Mouse (Mus musculus): ENCODE results near the gene Isyna1. TPM values are rescaled to one million over a fixed set of nuclear protein-coding genes. Genes with fewer than 3 reads are reported as not detected.
A peak's percentile ranks its signal among the peaks of the same experiment; 100 is the strongest.

Gene Isyna1
- total and polyA plus RNA-seq, 3 experiments = 84.1 to 189 TPM; not detected in 1

DNA sequence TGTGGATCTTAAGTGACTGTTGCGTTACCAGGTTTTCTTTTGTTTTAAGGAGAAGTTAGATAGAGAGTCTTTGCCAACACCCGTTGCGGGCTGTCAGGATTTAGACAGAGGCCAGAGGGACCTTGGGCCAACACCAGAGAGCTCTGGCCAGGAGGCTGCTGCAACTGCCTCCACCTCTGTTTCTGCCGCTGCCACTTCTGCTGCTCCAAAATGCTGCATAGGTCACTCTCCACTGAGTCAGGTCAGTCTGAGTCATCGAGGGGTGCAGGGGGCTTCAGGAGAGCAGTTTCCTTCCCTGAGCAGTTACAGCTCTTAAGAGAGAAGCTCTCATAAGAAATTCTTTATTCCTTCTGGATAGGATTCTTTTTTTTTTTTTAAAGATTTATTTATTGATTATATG, 32.9 kb downstream of the Isyna1 start:
- Histone ChIP-seq H3K4me3 (ENCODE audit: control insufficient read depth in 1 of 2, insufficient read depth in 1 of 2, low read depth in 2 of 2, low read length in 2 of 2) (no peak overlapping the region), H3K36me3 (ENCODE audit: control insufficient read depth in 1 of 2, insufficient read depth in 2 of 2, low read length in 2 of 2) (peaks cover 0 to 2% of the 10 kb centered on the region in 2 experiments; a peak in 1 of 4 replicates), H3K4me1 (ENCODE audit: control insufficient read depth in 1 of 2, insufficient read depth in 2 of 2, low read length in 2 of 2) (peaks cover 2 to 23% of the 10 kb centered on the region in 2 experiments; a peak in 3 of 4 replicates), H3K79me2 (ENCODE audit: control insufficient read depth, insufficient read depth, low read length, poor library complexity) (no peaks in the 10 kb centered on the region; the same call in 1 of the 2 replicates), H3K27me3 (ENCODE audit: control insufficient read depth in 1 of 2, insufficient read depth in 2 of 2, low read length in 2 of 2) (no peaks in the 10 kb centered on the region), H3K9me3 (replicated peaks; ENCODE audit: insufficient read depth, low read length) (no peaks in the 10 kb centered on the region), H3K27ac (ENCODE audit: control insufficient read depth, low read depth, low read length) (no peak overlapping the region), H3K9ac (ENCODE audit: control insufficient read depth, low read depth, low read length, poor library complexity, severe bottlenecking) (no peak overlapping the region)
- DNase-seq (ENCODE audit: low read depth, low spot score) = no peak
- TF ChIP-seq RAD21 (IDR thresholded peaks at IDR 0.05; ENCODE audit: low read depth, low read length) (no peak), MEF2A (IDR thresholded peaks at IDR 0.05; ENCODE audit: extremely low read depth, insufficient replicate concordance, low read depth, low read length, poor library complexity, severe bottlenecking) (no peak), ELF1 (IDR thresholded peaks at IDR 0.05; ENCODE audit: low read depth, low read length) (no peak), MAZ (IDR thresholded peaks at IDR 0.05; ENCODE audit: low read depth, low read length) (no peak), SMC3 (IDR thresholded peaks at IDR 0.05; ENCODE audit: low read depth, low read length) (no peak), POLR2AphosphoS2 (IDR thresholded peaks at IDR 0.05; ENCODE audit: low read length) (no peak), ZKSCAN1 (IDR thresholded peaks at IDR 0.05; ENCODE audit: low read depth, low read length) (no peak), GABPA (IDR thresholded peaks at IDR 0.05; ENCODE audit: low read depth, low read length) (no peak), USF2 (IDR thresholded peaks at IDR 0.05; ENCODE audit: borderline replicate concordance in 1 of 2, insufficient read depth in 1 of 2, low read depth in 1 of 2, low read length in 2 of 2) (no peak), ZMIZ1 (IDR thresholded peaks at IDR 0.05; ENCODE audit: low read depth, low read length) (no peak), BHLHE40 (IDR thresholded peaks at IDR 0.05; ENCODE audit: borderline replicate concordance, low read depth, low read length) (no peak)

DNA sequence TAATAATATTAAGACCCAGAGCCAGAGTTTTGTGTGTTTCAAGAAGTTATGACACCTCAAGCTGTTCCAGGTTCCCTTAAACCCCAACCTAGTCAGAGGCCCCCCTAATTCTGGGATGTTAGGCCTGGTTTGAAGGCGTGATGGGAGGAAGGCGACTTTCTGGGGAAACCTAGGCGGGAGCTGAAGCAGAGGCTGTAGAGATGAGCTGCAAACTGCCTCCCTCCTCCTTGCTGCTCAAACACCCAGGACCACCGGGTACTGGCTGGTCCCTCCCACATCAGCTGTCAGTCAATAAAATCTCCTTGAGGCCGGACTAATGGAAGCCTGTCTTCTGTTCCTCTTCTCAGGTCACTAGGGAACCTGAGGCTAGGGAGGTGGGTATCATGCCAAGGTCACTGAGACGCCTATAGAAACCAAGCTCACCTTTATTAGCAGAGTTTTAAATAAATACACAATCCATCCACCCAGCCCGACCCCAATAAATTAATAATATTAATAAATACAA, 34.9 kb downstream of the Isyna1 start:
- H3K79me2 ChIP-seq (ENCODE audit: control insufficient read depth, insufficient read depth, low read length, poor library complexity) = no peaks in the 10 kb centered on the region; the same call in 1 of the 2 replicates
- H3K4me3 ChIP-seq (ENCODE audit: control insufficient read depth in 1 of 2, insufficient read depth in 1 of 2, low read depth in 2 of 2, low read length in 2 of 2) = no peak overlapping the region; a peak in 1 of 4 replicates
- peak overlapping the region; percentile 40; the same call in 1 of the 2 replicates for H3K9ac ChIP-seq (ENCODE audit: control insufficient read depth, low read depth, low read length, poor library complexity, severe bottlenecking)
- H3K9me3 ChIP-seq (replicated peaks; ENCODE audit: insufficient read depth, low read length) = no peaks in the 10 kb centered on the region
- peaks cover 2 to 14% of the 10 kb centered on the region in 2 experiments; a peak in 3 of 4 replicates for H3K4me1 ChIP-seq (ENCODE audit: control insufficient read depth in 1 of 2, insufficient read depth in 2 of 2, low read length in 2 of 2)
- DNase-seq (ENCODE audit: low read depth, low spot score) = no peak
- no peaks in the 10 kb centered on the region for H3K27me3 ChIP-seq (ENCODE audit: control insufficient read depth in 1 of 2, insufficient read depth in 2 of 2, low read length in 2 of 2)
- H3K27ac ChIP-seq (ENCODE audit: control insufficient read depth, low read depth, low read length) = no peak overlapping the region
- no peak for TF ChIP-seq SIN3A (IDR thresholded peaks at IDR 0.05; ENCODE audit: low read length)
- no peak for TF ChIP-seq ZMIZ1 (IDR thresholded peaks at IDR 0.05; ENCODE audit: low read depth, low read length)
- no peak for TF ChIP-seq GATA1 (IDR thresholded peaks at IDR 0.05; ENCODE audit: low read depth, low read length)
- TF ChIP-seq EP300 (IDR thresholded peaks at IDR 0.05; ENCODE audit: low read depth in 1 of 2, low read length in 2 of 2) = no peak
- TF ChIP-seq MYC (IDR thresholded peaks at IDR 0.05; ENCODE audit: low read depth, low read length) = no peak
- no peak for TF ChIP-seq POLR2AphosphoS5 (IDR thresholded peaks at IDR 0.05; ENCODE audit: borderline replicate concordance, low read depth, low read length)
- no peak for TF ChIP-seq POLR2A (IDR thresholded peaks at IDR 0.05; ENCODE audit: control insufficient read depth in 1 of 2, insufficient read depth in 1 of 2, low read depth in 1 of 2, low read length in 2 of 2, poor library complexity in 1 of 2)
- TF ChIP-seq USF1 (IDR thresholded peaks at IDR 0.05; ENCODE audit: low read depth, low read length) = no peak
- TF ChIP-seq ZKSCAN1 (IDR thresholded peaks at IDR 0.05; ENCODE audit: low read depth, low read length) = no peak
- no peak for TF ChIP-seq POLR2AphosphoS2 (IDR thresholded peaks at IDR 0.05; ENCODE audit: low read length)
- TF ChIP-seq CHD1 (IDR thresholded peaks at IDR 0.05; ENCODE audit: low read depth, low read length) = no peak
- TF ChIP-seq GABPA (IDR thresholded peaks at IDR 0.05; ENCODE audit: low read depth, low read length) = no peak
- TF ChIP-seq MAFK (IDR thresholded peaks at IDR 0.05; ENCODE audit: borderline replicate concordance, low read depth, low read length) = no peak
- TF ChIP-seq ZC3H11A (IDR thresholded peaks at IDR 0.05; ENCODE audit: low read depth, low read length) = no peak
- TF ChIP-seq BHLHE40 (IDR thresholded peaks at IDR 0.05; ENCODE audit: borderline replicate concordance, low read depth, low read length) = no peak
- no peak for TF ChIP-seq NELFE (IDR thresholded peaks at IDR 0.05; ENCODE audit: low read depth, low read length)
- H3K36me3 ChIP-seq (ENCODE audit: control insufficient read depth in 1 of 2, insufficient read depth in 2 of 2, low read length in 2 of 2) = peaks cover 0 to 2% of the 10 kb centered on the region in 2 experiments; a peak in 1 of 4 replicates

Measured in MEL (cell line).